Mouse (Mus musculus): ENCODE results near the gene Chrm3. TPM values are rescaled to one million over a fixed set of nuclear protein-coding genes. Genes with fewer than 3 reads are reported as not detected.

Gene Chrm3
- polyA plus RNA-seq, 1 experiment, result not detected

GRCm38 (mm10) chr13:10335558-10335957, 25.1 kb downstream of the Chrm3 start:
- H3K4me3 ChIP-seq, result no peak overlapping the region
- H3K36me3 ChIP-seq (ENCODE audit: control insufficient read depth, insufficient read depth), result no peaks in the 10 kb centered on the region
- no peak overlapping the region for H3K4me2 ChIP-seq (ENCODE audit: low read depth)
- no peak for TF ChIP-seq POLR2AphosphoS2 (IDR thresholded peaks at IDR 0.05; ENCODE audit: insufficient read length, low read depth)
- no peak for TF ChIP-seq MYOD1 (IDR thresholded peaks at IDR 0.05; ENCODE audit: control insufficient read depth in 1 of 3, insufficient read length in 2 of 3, low read depth in 2 of 3)
- TF ChIP-seq CEBPB (IDR thresholded peaks at IDR 0.05; ENCODE audit: insufficient read depth, poor library complexity, severe bottlenecking), result no peak
- no peak for TF ChIP-seq USF1 (IDR thresholded peaks at IDR 0.05; ENCODE audit: low read depth)
- TF ChIP-seq MYOG (IDR thresholded peaks at IDR 0.05; ENCODE audit: control insufficient read depth in 1 of 3, insufficient read depth in 1 of 3, insufficient read length in 2 of 3, low read depth in 2 of 3), result no peak
- TF ChIP-seq MAX (IDR thresholded peaks at IDR 0.05; ENCODE audit: low read depth), result no peak
- TF ChIP-seq TCF12 (IDR thresholded peaks at IDR 0.05; ENCODE audit: insufficient read depth, poor library complexity, severe bottlenecking), result no peak
- TF ChIP-seq REST (IDR thresholded peaks at IDR 0.05; ENCODE audit: insufficient read depth, insufficient read length), result no peak
- TF ChIP-seq POLR2A (IDR thresholded peaks at IDR 0.05; ENCODE audit: insufficient read length, low read depth), result no peak
- no peak for TF ChIP-seq TCF3 (IDR thresholded peaks at IDR 0.05; ENCODE audit: insufficient read length, low read depth)
- no peaks in the 10 kb centered on the region for H3K79me2 ChIP-seq (ENCODE audit: control insufficient read depth, insufficient read depth)
- H3K27me3 ChIP-seq (ENCODE audit: control insufficient read depth, insufficient read depth, insufficient read length), result no peaks in the 10 kb centered on the region
- H3ac ChIP-seq (ENCODE audit: control insufficient read depth, insufficient read length), result no peak overlapping the region

DNA sequence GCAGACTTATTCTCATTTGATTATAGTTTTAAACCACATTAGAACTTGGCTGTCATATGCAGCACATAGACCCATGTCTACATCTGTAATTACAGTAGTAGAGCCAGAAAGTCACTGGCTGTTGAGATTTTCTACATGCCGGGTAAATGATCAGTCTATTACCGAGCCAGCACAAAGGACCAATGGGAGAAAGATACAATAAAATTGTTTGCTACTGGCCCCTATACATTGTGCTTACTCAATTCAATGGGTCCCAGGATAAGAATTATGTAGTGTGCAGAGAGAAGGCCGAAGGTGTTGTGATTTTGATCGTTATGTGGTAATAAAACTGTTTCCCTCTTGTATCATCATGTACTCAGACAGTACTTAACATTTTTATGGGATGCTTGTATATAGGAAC, 27.9 kb downstream of the Chrm3 start:
- TF ChIP-seq REST (IDR thresholded peaks at IDR 0.05; ENCODE audit: insufficient read depth, insufficient read length) (no peak), TCF3 (IDR thresholded peaks at IDR 0.05; ENCODE audit: insufficient read length, low read depth) (no peak), MYOD1 (IDR thresholded peaks at IDR 0.05; ENCODE audit: control insufficient read depth in 1 of 3, insufficient read length in 2 of 3, low read depth in 2 of 3) (no peak), MAX (IDR thresholded peaks at IDR 0.05; ENCODE audit: low read depth) (no peak), SRF (IDR thresholded peaks at IDR 0.05; ENCODE audit: control insufficient read depth, insufficient read length, low read depth) (no peak), MYOG (IDR thresholded peaks at IDR 0.05; ENCODE audit: control insufficient read depth in 1 of 3, insufficient read depth in 1 of 3, insufficient read length in 2 of 3, low read depth in 2 of 3) (no peak), E2F4 (IDR thresholded peaks at IDR 0.05; ENCODE audit: insufficient read depth) (no peak), CEBPB (IDR thresholded peaks at IDR 0.05; ENCODE audit: insufficient read depth, poor library complexity, severe bottlenecking) (no peak), USF1 (IDR thresholded peaks at IDR 0.05; ENCODE audit: low read depth) (no peak), TCF12 (IDR thresholded peaks at IDR 0.05; ENCODE audit: insufficient read depth, poor library complexity, severe bottlenecking) (no peak), POLR2AphosphoS2 (IDR thresholded peaks at IDR 0.05; ENCODE audit: insufficient read length, low read depth) (no peak), POLR2A (IDR thresholded peaks at IDR 0.05; ENCODE audit: insufficient read length, low read depth) (no peak)
- Histone ChIP-seq H3ac (ENCODE audit: control insufficient read depth, insufficient read length) (no peak overlapping the region), H3K79me2 (ENCODE audit: control insufficient read depth, insufficient read depth) (no peaks in the 10 kb centered on the region), H3K4me2 (ENCODE audit: low read depth) (no peak overlapping the region), H3K36me3 (ENCODE audit: control insufficient read depth, insufficient read depth) (no peaks in the 10 kb centered on the region), H3K4me3 (no peak overlapping the region), H3K27me3 (ENCODE audit: control insufficient read depth, insufficient read depth, insufficient read length) (no peaks in the 10 kb centered on the region)

GRCm38 (mm10) chr13:10309811-10310210, 50.8 kb downstream of the Chrm3 start:
- Histone ChIP-seq H3K36me3 (ENCODE audit: control insufficient read depth, insufficient read depth) (no peaks in the 10 kb centered on the region), H3ac (ENCODE audit: control insufficient read depth, insufficient read length) (no peak overlapping the region), H3K4me2 (ENCODE audit: low read depth) (no peak overlapping the region), H3K27me3 (ENCODE audit: control insufficient read depth, insufficient read depth, insufficient read length) (no peaks in the 10 kb centered on the region), H3K79me2 (ENCODE audit: control insufficient read depth, insufficient read depth) (no peaks in the 10 kb centered on the region), H3K4me3 (no peak overlapping the region)
- no peak for TF ChIP-seq POLR2A (IDR thresholded peaks at IDR 0.05; ENCODE audit: insufficient read length, low read depth)
- no peak for TF ChIP-seq REST (IDR thresholded peaks at IDR 0.05; ENCODE audit: insufficient read depth, insufficient read length)
- TF ChIP-seq E2F4 (IDR thresholded peaks at IDR 0.05; ENCODE audit: insufficient read depth), result no peak
- TF ChIP-seq MAX (IDR thresholded peaks at IDR 0.05; ENCODE audit: low read depth), result no peak
- no peak for TF ChIP-seq MYOG (IDR thresholded peaks at IDR 0.05; ENCODE audit: control insufficient read depth in 1 of 3, insufficient read depth in 1 of 3, insufficient read length in 2 of 3, low read depth in 2 of 3)
- TF ChIP-seq USF1 (IDR thresholded peaks at IDR 0.05; ENCODE audit: low read depth), result no peak
- no peak for TF ChIP-seq TCF3 (IDR thresholded peaks at IDR 0.05; ENCODE audit: insufficient read length, low read depth)
- TF ChIP-seq TCF12 (IDR thresholded peaks at IDR 0.05; ENCODE audit: insufficient read depth, poor library complexity, severe bottlenecking), result no peak
- no peak for TF ChIP-seq MYOD1 (IDR thresholded peaks at IDR 0.05; ENCODE audit: control insufficient read depth in 1 of 3, insufficient read length in 2 of 3, low read depth in 2 of 3)
- no peak for TF ChIP-seq POLR2AphosphoS2 (IDR thresholded peaks at IDR 0.05; ENCODE audit: insufficient read length, low read depth)
- TF ChIP-seq SRF (IDR thresholded peaks at IDR 0.05; ENCODE audit: control insufficient read depth, insufficient read length, low read depth), result no peak
- TF ChIP-seq CEBPB (IDR thresholded peaks at IDR 0.05; ENCODE audit: insufficient read depth, poor library complexity, severe bottlenecking), result no peak

- TF ChIP-seq CEBPB (IDR thresholded peaks at IDR 0.05; ENCODE audit: insufficient read depth, poor library complexity, severe bottlenecking), result no peak
- no peak for TF ChIP-seq MYOD1 (IDR thresholded peaks at IDR 0.05; ENCODE audit: control insufficient read depth in 1 of 3, insufficient read length in 2 of 3, low read depth in 2 of 3)
- TF ChIP-seq REST (IDR thresholded peaks at IDR 0.05; ENCODE audit: insufficient read depth, insufficient read length), result no peak
- TF ChIP-seq USF1 (IDR thresholded peaks at IDR 0.05; ENCODE audit: low read depth), result no peak
- TF ChIP-seq E2F4 (IDR thresholded peaks at IDR 0.05; ENCODE audit: insufficient read depth), result no peak
- no peak for TF ChIP-seq POLR2AphosphoS2 (IDR thresholded peaks at IDR 0.05; ENCODE audit: insufficient read length, low read depth)
- TF ChIP-seq TCF12 (IDR thresholded peaks at IDR 0.05; ENCODE audit: insufficient read depth, poor library complexity, severe bottlenecking), result no peak
- no peak for TF ChIP-seq POLR2A (IDR thresholded peaks at IDR 0.05; ENCODE audit: insufficient read length, low read depth)
- H3ac ChIP-seq (ENCODE audit: control insufficient read depth, insufficient read length), result no peak overlapping the region
- no peak overlapping the region for H3K4me2 ChIP-seq (ENCODE audit: low read depth)
- no peaks in the 10 kb centered on the region for H3K27me3 ChIP-seq (ENCODE audit: control insufficient read depth, insufficient read depth, insufficient read length)
- H3K79me2 ChIP-seq (ENCODE audit: control insufficient read depth, insufficient read depth), result no peaks in the 10 kb centered on the region
- H3K4me3 ChIP-seq, result no peak overlapping the region
- H3K36me3 ChIP-seq (ENCODE audit: control insufficient read depth, insufficient read depth), result no peaks in the 10 kb centered on the region
These were observed 65.5 kb downstream of the Chrm3 start for GRCm38 (mm10) chr13:10295160-10295559.

Data from myocyte (in vitro differentiated cells).